Mouse (Mus musculus) neural tube, embryonic 14.5 days (tissue): Measurements from ENCODE around the gene Cnpy2. TPM values are rescaled to one million over a fixed set of nuclear protein-coding genes. Genes with fewer than 3 reads are reported as not detected.

Experiments used
- ATAC-seq: fragments of 200-750 bp; cut with Nextera tagmentation; 2 replicates; pipeline ENCODE4 v1.8.0; 2017; ENCODE audit warnings: low read depth, mild to moderate bottlenecking, moderate TSS enrichment, moderate library complexity
- H3K27ac ChIP-seq: fragments of 300-500 bp; sonication (generic); 2 replicates; pipeline ENCODE4 v1.5.1; 2014; ENCODE audit warnings: low read depth, mild to moderate bottlenecking, control low read depth, low read length, moderate library complexity, mixed read lengths
- H3K27me3 ChIP-seq: fragments of 300-500 bp; sonication (generic); 2 replicates; pipeline ENCODE4 v1.6.1; 2014; ENCODE audit warnings: low read length; ENCODE audit not compliant: control insufficient read depth, insufficient read depth
- H3K36me3 ChIP-seq: fragments of 300-500 bp; sonication (generic); 2 replicates; pipeline ENCODE4 v1.6.1; 2014; ENCODE audit warnings: low read length, mixed read lengths; ENCODE audit not compliant: control insufficient read depth, insufficient read depth
- H3K4me1 ChIP-seq: fragments of 300-500 bp; sonication (generic); 2 replicates; pipeline ENCODE4 v1.6.1; 2014; ENCODE audit warnings: low read length; ENCODE audit not compliant: control insufficient read depth, insufficient read depth
- H3K4me2 ChIP-seq: fragments of 300-500 bp; sonication (generic); 2 replicates; pipeline ENCODE4 v1.6.1; 2014; ENCODE audit warnings: mild to moderate bottlenecking, low read depth, low read length, control low read depth
- H3K4me3 ChIP-seq: fragments of 300-500 bp; sonication (generic); 2 replicates; pipeline ENCODE4 v1.5.1; 2014; ENCODE audit warnings: low read depth, low read length, control low read depth, mixed read lengths
- H3K9ac ChIP-seq: fragments of 300-500 bp; sonication (generic); replicated peaks from 2 replicates; pipeline ENCODE4 v1.6.1; 2014; ENCODE audit warnings: low read depth, mild to moderate bottlenecking, control low read depth, low read length, mixed read lengths
- H3K9me3 ChIP-seq: fragments of 300-500 bp; sonication (generic); 2 replicates; pipeline ENCODE4 v1.6.1; 2016; ENCODE audit warnings: low read length; ENCODE audit not compliant: control insufficient read depth
- WGBS: fragments of 180-500 bp; shearing (Covaris S2); extraction: QIAGEN DNeasy Blood & Tissue Kit; methylation state at CpG from one replicate; pipeline ENCODE4 v1.1.7; 2014; 5-methylcytosine and 5-hydroxymethylcytosine counted together
- polyA plus RNA-seq: library from polyadenylated mRNA; unstranded; fragments of >200 nt; fragmentation: Nextera tagmentation; extraction: Ambion mirVana; gene quantifications from 2 replicates; pipeline ENCODE4 v1.2.1, GENCODE M21; 2014

The Cnpy2 gene
- polyA plus RNA-seq, 1 experiment from 2014 or later: 194 TPM

GRCm38 (mm10) chr10:128376099-128376454 lies 53.8 kb downstream of the Cnpy2 start:
- Histone ChIP-seq H3K9ac (peak overlapping the region; percentile 98; the same call in 1 of the 2 replicates), H3K27me3 (no peaks in the 10 kb centered on the region; the same call in 1 of the 2 replicates), H3K9me3 (no peaks in the 10 kb centered on the region), H3K4me2 (peak overlapping the region; percentile 77), H3K4me3 (peak overlapping the region; percentile 94), H3K27ac (peak overlapping the region; percentile 94), H3K4me1 (peaks cover 19% of the 10 kb centered on the region), H3K36me3 (peaks cover 21% of the 10 kb centered on the region; the same call in 1 of the 2 replicates)
- WGBS: 40% methylated on average over 4 of the region's 4 CpGs
- no peak for ATAC-seq

- H3K36me3 ChIP-seq: peaks cover 25% of the 10 kb centered on the region
- peak; percentile 90 for ATAC-seq
- peak within 1 kb of the TSS; percentile 94 for H3K4me3 ChIP-seq
- H3K9ac ChIP-seq: peak within 1 kb of the TSS; percentile 98
- 0% methylated on average over 44 of the region's 73 CpGs for WGBS
- H3K9me3 ChIP-seq: no peaks in the 10 kb centered on the region
- H3K4me2 ChIP-seq: peak within 1 kb of the TSS; percentile 77
- peaks cover 19% of the 10 kb centered on the region for H3K4me1 ChIP-seq
- no peaks in the 10 kb centered on the region; the same call in 1 of the 2 replicates for H3K27me3 ChIP-seq
- peak within 1 kb of the TSS; percentile 94 for H3K27ac ChIP-seq
Observed at GRCm38 (mm10) chr10:128376455-128377211, 54.4 kb downstream of the Cnpy2 start, which contains the start of gene Ankrd52. TSS of gene Ankrd52 (plus strand) at chr10:128377115.

Other genes with a start within 250 kb of the Cnpy2 start
- gene Atp5b, start 239.2 kb upstream of the Cnpy2 start, polyA plus RNA-seq: 2,213 and 2,273 TPM in 2 replicates
- 15.8 and 20.9 TPM in 2 replicates for gene Baz2a, start 230.9 kb upstream of the Cnpy2 start, polyA plus RNA-seq
- gene Rbms2, start 142.2 kb upstream of the Cnpy2 start, polyA plus RNA-seq: 4.7 and 7.6 TPM in 2 replicates
- 2.0 and 2.8 TPM in 2 replicates for gene Gls2, start 128.0 kb upstream of the Cnpy2 start, polyA plus RNA-seq
- 20.9 and 22.3 TPM in 2 replicates for gene Spryd4, start 110.7 kb upstream of the Cnpy2 start, polyA plus RNA-seq
- not detected in 2 replicates for gene Mip, start 96.6 kb upstream of the Cnpy2 start, polyA plus RNA-seq
- 14.6 and 19.1 TPM in 2 replicates for gene Timeless, start 90.4 kb upstream of the Cnpy2 start, polyA plus RNA-seq
- not detected in 2 replicates for gene Apon, start 68.4 kb upstream of the Cnpy2 start, polyA plus RNA-seq
- gene Apof, start 53.8 kb upstream of the Cnpy2 start, polyA plus RNA-seq: not detected in 2 replicates
- 21.0 and 23.1 TPM in 2 replicates for gene Stat2, start 51.9 kb upstream of the Cnpy2 start, polyA plus RNA-seq
- gene Il23a, start 23.7 kb upstream of the Cnpy2 start, polyA plus RNA-seq: 0.18 and 0.29 TPM in 2 replicates
- 19.0 and 21.4 TPM in 2 replicates for gene Pan2, start 19.1 kb upstream of the Cnpy2 start, polyA plus RNA-seq
- 281 and 297 TPM in 2 replicates for gene Cs, start 15.3 kb downstream of the Cnpy2 start, polyA plus RNA-seq
- 51.3 and 52.7 TPM in 2 replicates for gene Coq10a, start 46.5 kb downstream of the Cnpy2 start, polyA plus RNA-seq
- gene Ankrd52, start 54.7 kb downstream of the Cnpy2 start, polyA plus RNA-seq: 11.6 and 14.0 TPM in 2 replicates
- 0.44 TPM in 1 of 2 replicates, not detected in the other for gene Slc39a5, start 78.8 kb downstream of the Cnpy2 start, polyA plus RNA-seq
- 131 and 140 TPM in 2 replicates for gene Nabp2, start 89.0 kb downstream of the Cnpy2 start, polyA plus RNA-seq
- 64.5 and 71.2 TPM in 2 replicates for gene Rnf41, start 89.2 kb downstream of the Cnpy2 start, polyA plus RNA-seq
- gene Smarcc2, start 136.8 kb downstream of the Cnpy2 start, polyA plus RNA-seq: 179 and 205 TPM in 2 replicates
- 831 and 835 TPM in 2 replicates for gene Myl6, start 171.7 kb downstream of the Cnpy2 start, polyA plus RNA-seq
- gene Myl6b, start 176.2 kb downstream of the Cnpy2 start, polyA plus RNA-seq: 6.4 and 8.9 TPM in 2 replicates
- gene Esyt1, start 203.4 kb downstream of the Cnpy2 start, polyA plus RNA-seq: 10.0 and 25.9 TPM in 2 replicates
- 11.7 and 18.1 TPM in 2 replicates for gene Zc3h10, start 225.3 kb downstream of the Cnpy2 start, polyA plus RNA-seq
- 2,344 and 2,479 TPM in 2 replicates for gene Rpl41, start 226.8 kb downstream of the Cnpy2 start, polyA plus RNA-seq
- gene Pa2g4, start 243.5 kb downstream of the Cnpy2 start, polyA plus RNA-seq: 127 and 132 TPM in 2 replicates